Mouse (Mus musculus): ENCODE measurements around the gene Stoml3. TPM values are rescaled to one million over a fixed set of nuclear protein-coding genes. Genes with fewer than 3 reads are reported as not detected.
A peak's percentile ranks its signal among the peaks of the same experiment; 100 is the strongest.

The Stoml3 gene
- total RNA-seq, 1 experiment = not detected

DNA sequence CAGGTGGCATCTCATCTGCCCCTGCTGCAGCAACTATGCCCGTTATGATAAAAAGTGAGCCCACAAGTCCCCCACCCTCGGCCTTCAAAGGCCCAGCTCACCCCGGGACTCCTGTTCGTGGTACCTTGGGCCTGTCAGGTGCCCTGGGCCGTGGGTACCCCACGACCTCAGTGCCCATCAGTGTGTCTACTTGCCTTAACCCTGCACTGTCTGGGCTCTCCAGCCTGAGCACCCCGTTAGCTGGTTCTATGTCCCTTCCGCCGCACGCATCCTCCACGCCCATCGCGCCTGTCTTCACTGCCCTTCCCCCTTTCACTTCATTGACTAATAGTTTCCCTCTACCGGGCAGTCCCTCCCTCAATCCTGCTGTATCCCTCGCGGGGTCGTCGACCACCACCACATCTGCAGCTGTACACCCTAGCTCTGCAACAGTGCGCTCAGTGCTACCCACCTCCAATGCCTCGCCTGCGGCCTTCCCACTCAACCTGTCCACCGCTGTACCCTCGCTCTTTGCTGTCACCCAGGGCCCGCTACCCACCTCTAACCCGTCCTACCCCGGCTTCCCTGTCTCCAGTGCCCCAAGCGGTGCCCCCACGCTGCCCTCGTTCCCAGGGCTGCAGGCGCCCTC is 9.9 kb upstream of the Stoml3 start:
- 0 out of 2 replicates have a peak overlapping the region, but pooled peaks have one; percentile 6 for H3K9ac ChIP-seq (ENCODE audit: insufficient read depth, low read depth, low read length, poor library complexity, severe bottlenecking)
- peaks cover 33% of the 10 kb centered on the region for H3K36me3 ChIP-seq (ENCODE audit: control insufficient read depth, insufficient read depth, low read length, poor library complexity, severe bottlenecking)
- H3K9me3 ChIP-seq (ENCODE audit: control insufficient read depth, insufficient read depth, low read depth, low read length) = no peaks in the 10 kb centered on the region
- in situ Hi-C loops (cut with MboI; ENCODE audit: low sequenced_read_pairs in 2 of 2, unreplicated experiment in 2 of 2) = no loop called here
- no peak overlapping the region for H3K27ac ChIP-seq (ENCODE audit: insufficient read depth, low read depth, low read length, poor library complexity, severe bottlenecking)
- H3K4me1 ChIP-seq (ENCODE audit: control insufficient read depth in 2 of 2, insufficient read depth in 2 of 2, low read length in 2 of 2, poor library complexity in 1 of 2) = peaks cover 0 to 12% of the 10 kb centered on the region in 2 experiments; a peak in 1 of 4 replicates
- TF ChIP-seq HCFC1 (IDR thresholded peaks at IDR 0.05; ENCODE audit: borderline replicate concordance, insufficient read depth, low read length) (no peak), CHD2 (IDR thresholded peaks at IDR 0.05; ENCODE audit: low read depth, low read length) (no peak), ZNF384 (IDR thresholded peaks at IDR 0.05; ENCODE audit: low read depth, low read length) (no peak), ZC3H11A (IDR thresholded peaks at IDR 0.05; ENCODE audit: borderline replicate concordance, low read depth, low read length) (no peak), MAFK (IDR thresholded peaks at IDR 0.05; ENCODE audit: insufficient read depth, low read depth, low read length) (no peak)
- no peak for DNase-seq (ENCODE audit: low read depth, low spot score)
- H3K4me3 ChIP-seq (ENCODE audit: insufficient read depth in 1 of 2, low read depth in 1 of 2, low read length in 2 of 2, poor library complexity in 1 of 2, severe bottlenecking in 1 of 2) = peak overlapping the region; percentile 6 to 20; a peak in 2 of 4 replicates

DNA sequence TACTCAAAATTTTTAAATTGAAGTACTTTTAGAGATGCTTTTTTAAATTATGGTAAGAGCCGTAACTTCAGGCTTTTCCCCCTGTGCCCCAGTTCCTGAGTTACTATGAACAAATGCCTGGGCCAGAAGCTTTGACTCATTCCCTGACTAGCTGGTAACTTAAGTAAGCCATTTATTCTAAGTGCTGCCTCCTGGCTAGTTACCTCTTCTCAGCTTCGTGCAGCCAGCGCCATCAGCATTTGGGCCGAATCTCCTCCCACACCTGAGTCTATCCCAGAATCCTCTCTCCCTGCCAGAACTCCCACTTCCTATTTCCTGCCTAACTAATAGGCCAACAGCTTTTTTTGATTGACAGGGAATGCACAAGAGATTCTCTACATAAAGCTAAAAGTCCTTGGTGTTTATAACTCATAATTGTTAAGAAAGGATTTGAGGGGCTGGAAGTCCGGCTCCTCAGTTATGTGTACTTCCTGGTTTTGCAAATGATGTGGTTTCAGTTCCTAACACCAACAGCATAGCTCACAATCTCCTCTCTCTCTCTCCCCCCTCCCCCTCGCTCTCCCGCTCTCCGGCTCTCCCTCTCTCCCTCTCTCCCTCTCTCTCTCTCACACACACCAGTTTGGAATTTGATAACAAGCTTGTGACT is 4.9 kb upstream of the Stoml3 start:
- H3K36me3 ChIP-seq (ENCODE audit: control insufficient read depth, insufficient read depth, low read length, poor library complexity, severe bottlenecking) = peaks cover 4% of the 10 kb centered on the region; the same call in 1 of the 2 replicates
- no peak overlapping the region for H3K27ac ChIP-seq (ENCODE audit: insufficient read depth, low read depth, low read length, poor library complexity, severe bottlenecking)
- peaks cover 0 to 3% of the 10 kb centered on the region in 2 experiments; a peak in 1 of 4 replicates for H3K4me1 ChIP-seq (ENCODE audit: control insufficient read depth in 2 of 2, insufficient read depth in 2 of 2, low read length in 2 of 2, poor library complexity in 1 of 2)
- H3K9me3 ChIP-seq (ENCODE audit: control insufficient read depth, insufficient read depth, low read depth, low read length) = no peaks in the 10 kb centered on the region
- in situ Hi-C loops (cut with MboI; ENCODE audit: low sequenced_read_pairs in 2 of 2, unreplicated experiment in 2 of 2) = no loop called here
- no peak for DNase-seq (ENCODE audit: low read depth, low spot score)
- TF ChIP-seq MAFK (IDR thresholded peaks at IDR 0.05; ENCODE audit: insufficient read depth, low read depth, low read length) (no peak), ZNF384 (IDR thresholded peaks at IDR 0.05; ENCODE audit: low read depth, low read length) (no peak), ZC3H11A (IDR thresholded peaks at IDR 0.05; ENCODE audit: borderline replicate concordance, low read depth, low read length) (no peak), HCFC1 (IDR thresholded peaks at IDR 0.05; ENCODE audit: borderline replicate concordance, insufficient read depth, low read length) (no peak), CHD2 (IDR thresholded peaks at IDR 0.05; ENCODE audit: low read depth, low read length) (no peak)
- no peak overlapping the region for H3K4me3 ChIP-seq (ENCODE audit: insufficient read depth in 1 of 2, low read depth in 1 of 2, low read length in 2 of 2, poor library complexity in 1 of 2, severe bottlenecking in 1 of 2)
- H3K9ac ChIP-seq (ENCODE audit: insufficient read depth, low read depth, low read length, poor library complexity, severe bottlenecking) = 0 out of 2 replicates have a peak overlapping the region, but pooled peaks have one; percentile 10

DNA sequence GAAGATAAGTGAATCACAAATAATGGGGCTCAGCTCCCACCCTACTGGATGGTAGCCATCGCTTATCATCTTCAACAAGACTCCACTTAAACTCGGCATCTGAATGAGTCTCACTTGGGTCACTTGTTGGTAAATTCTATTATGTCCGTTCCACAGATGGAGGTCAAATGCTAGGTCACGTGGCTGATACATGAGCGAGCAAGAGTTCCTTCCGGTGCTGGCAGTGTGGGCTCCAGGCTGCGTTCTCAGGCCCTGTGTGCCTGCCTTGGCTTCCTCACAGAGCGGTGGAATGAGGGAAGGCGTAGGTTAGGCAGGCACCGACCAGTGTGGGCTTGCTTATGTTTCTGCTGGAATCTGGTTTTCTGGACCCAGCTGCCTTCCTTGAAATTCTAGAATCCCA is 1.9 kb upstream of the Stoml3 start:
- no peak overlapping the region for H3K4me3 ChIP-seq (ENCODE audit: insufficient read depth in 1 of 2, low read depth in 1 of 2, low read length in 2 of 2, poor library complexity in 1 of 2, severe bottlenecking in 1 of 2)
- no peaks in the 10 kb centered on the region for H3K36me3 ChIP-seq (ENCODE audit: control insufficient read depth, insufficient read depth, low read length, poor library complexity, severe bottlenecking)
- no peak for DNase-seq (ENCODE audit: low read depth, low spot score)
- TF ChIP-seq CHD2 (IDR thresholded peaks at IDR 0.05; ENCODE audit: low read depth, low read length) = no peak
- TF ChIP-seq MAFK (IDR thresholded peaks at IDR 0.05; ENCODE audit: insufficient read depth, low read depth, low read length) = no peak
- no peak for TF ChIP-seq ZC3H11A (IDR thresholded peaks at IDR 0.05; ENCODE audit: borderline replicate concordance, low read depth, low read length)
- no peak for TF ChIP-seq HCFC1 (IDR thresholded peaks at IDR 0.05; ENCODE audit: borderline replicate concordance, insufficient read depth, low read length)
- TF ChIP-seq ZNF384 (IDR thresholded peaks at IDR 0.05; ENCODE audit: low read depth, low read length) = no peak
- peaks cover 0 to 3% of the 10 kb centered on the region in 2 experiments; a peak in 1 of 4 replicates for H3K4me1 ChIP-seq (ENCODE audit: control insufficient read depth in 2 of 2, insufficient read depth in 2 of 2, low read length in 2 of 2, poor library complexity in 1 of 2)
- in situ Hi-C loops (cut with MboI; ENCODE audit: low sequenced_read_pairs in 2 of 2, unreplicated experiment in 2 of 2) = no loop called here
- no peak overlapping the region for H3K9ac ChIP-seq (ENCODE audit: insufficient read depth, low read depth, low read length, poor library complexity, severe bottlenecking)
- H3K27ac ChIP-seq (ENCODE audit: insufficient read depth, low read depth, low read length, poor library complexity, severe bottlenecking) = no peak overlapping the region
- no peaks in the 10 kb centered on the region for H3K9me3 ChIP-seq (ENCODE audit: control insufficient read depth, insufficient read depth, low read depth, low read length)

DNA sequence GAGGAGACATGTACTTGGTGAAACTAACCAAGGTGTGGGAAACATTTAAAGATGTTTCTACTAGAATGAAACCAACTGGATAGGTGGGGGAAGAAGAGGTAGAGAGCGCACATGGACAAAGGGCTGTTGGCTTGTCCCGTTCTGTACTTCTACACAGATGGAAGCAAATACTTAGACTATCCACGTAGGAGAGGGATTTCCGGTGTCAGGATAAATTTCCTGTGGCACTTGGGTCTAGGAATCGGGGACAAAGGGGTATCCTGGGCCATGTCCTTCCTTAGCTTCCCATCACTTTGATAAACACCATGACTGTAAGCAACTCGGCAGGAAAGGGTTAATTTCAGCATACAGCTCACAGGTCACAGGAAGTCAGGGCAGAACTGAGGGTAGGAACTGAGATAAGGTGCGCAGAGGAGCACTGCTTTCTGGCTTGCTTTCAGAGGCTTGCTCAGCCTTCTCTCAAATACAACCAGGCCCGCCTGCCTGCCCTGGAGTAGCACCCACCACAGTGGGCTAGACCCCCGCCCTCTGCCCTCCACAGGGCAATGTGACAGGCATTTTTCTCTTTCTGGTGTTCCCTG is 1.4 kb upstream of the Stoml3 start:
- H3K4me1 ChIP-seq (ENCODE audit: control insufficient read depth in 2 of 2, insufficient read depth in 2 of 2, low read length in 2 of 2, poor library complexity in 1 of 2) = peaks cover 0 to 3% of the 10 kb centered on the region in 2 experiments; a peak in 1 of 4 replicates
- H3K27ac ChIP-seq (ENCODE audit: insufficient read depth, low read depth, low read length, poor library complexity, severe bottlenecking) = no peak overlapping the region
- no peak for TF ChIP-seq ZNF384 (IDR thresholded peaks at IDR 0.05; ENCODE audit: low read depth, low read length)
- TF ChIP-seq CHD2 (IDR thresholded peaks at IDR 0.05; ENCODE audit: low read depth, low read length) = no peak
- no peak for TF ChIP-seq HCFC1 (IDR thresholded peaks at IDR 0.05; ENCODE audit: borderline replicate concordance, insufficient read depth, low read length)
- TF ChIP-seq MAFK (IDR thresholded peaks at IDR 0.05; ENCODE audit: insufficient read depth, low read depth, low read length) = no peak
- TF ChIP-seq ZC3H11A (IDR thresholded peaks at IDR 0.05; ENCODE audit: borderline replicate concordance, low read depth, low read length) = no peak
- no peak overlapping the region for H3K9ac ChIP-seq (ENCODE audit: insufficient read depth, low read depth, low read length, poor library complexity, severe bottlenecking)
- H3K9me3 ChIP-seq (ENCODE audit: control insufficient read depth, insufficient read depth, low read depth, low read length) = no peaks in the 10 kb centered on the region
- H3K4me3 ChIP-seq (ENCODE audit: insufficient read depth in 1 of 2, low read depth in 1 of 2, low read length in 2 of 2, poor library complexity in 1 of 2, severe bottlenecking in 1 of 2) = no peak overlapping the region
- H3K36me3 ChIP-seq (ENCODE audit: control insufficient read depth, insufficient read depth, low read length, poor library complexity, severe bottlenecking) = no peaks in the 10 kb centered on the region
- in situ Hi-C loops (cut with MboI; ENCODE audit: low sequenced_read_pairs in 2 of 2, unreplicated experiment in 2 of 2) = no loop called here
- DNase-seq (ENCODE audit: low read depth, low spot score) = no peak

Data from ES-E14 (cell line).